Mouse (Mus musculus) adrenal gland, postnatal 4 days (tissue): ENCODE measurements at regions not wholly inside any gene's neighbourhood (a gene's known extent, or its start where the extent isn't known, plus 50 kb on each side); places are given as distances from the start of the nearest gene placed in this dataset. TPM values are rescaled to one million over a fixed set of nuclear protein-coding genes. Genes with fewer than 3 reads are reported as not detected.

Experiments
- DNase-seq, 2 experiments: peaks; one replicate each; pipeline ENCODE4 v3.0.0; 2021 to 2022; ENCODE audit warnings: low spot score in 2 of 2, mixed read lengths in 2 of 2
- microRNA-seq: library from miRNA; unstranded; fragments of <30 nt; microRNA quantifications from one replicate; pipeline ENCODE4 v1.2.0, GENCODE M21; 2021

- no peak for DNase-seq
Measured at GRCm38 (mm10) chr2:169049947-169050346, 94.6 kb upstream of the Zfp64 start.

DNA sequence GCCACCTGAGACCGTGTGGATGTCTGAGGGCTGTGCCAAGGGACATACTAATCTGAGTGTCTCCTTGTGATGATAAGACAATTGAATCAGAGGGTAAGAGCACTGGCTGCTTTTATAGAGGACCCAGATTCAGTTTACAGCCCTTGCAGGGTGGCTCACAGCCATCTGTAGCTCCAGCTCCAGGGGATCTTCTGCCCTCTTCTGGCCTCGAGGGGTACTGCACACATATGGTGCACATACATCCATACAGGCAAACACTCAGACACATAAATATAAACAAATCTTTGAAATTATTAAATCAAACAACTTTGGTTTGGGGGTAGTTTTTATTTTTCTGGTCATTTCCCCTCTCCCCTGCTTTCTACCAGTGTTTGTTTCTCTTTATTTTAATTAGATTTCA, 86.4 kb upstream of the Zfp64 start:
- DNase-seq: no peak

- DNase-seq: no peak
Measured at GRCm38 (mm10) chr2:169037975-169038374, 82.6 kb upstream of the Zfp64 start.

DNA sequence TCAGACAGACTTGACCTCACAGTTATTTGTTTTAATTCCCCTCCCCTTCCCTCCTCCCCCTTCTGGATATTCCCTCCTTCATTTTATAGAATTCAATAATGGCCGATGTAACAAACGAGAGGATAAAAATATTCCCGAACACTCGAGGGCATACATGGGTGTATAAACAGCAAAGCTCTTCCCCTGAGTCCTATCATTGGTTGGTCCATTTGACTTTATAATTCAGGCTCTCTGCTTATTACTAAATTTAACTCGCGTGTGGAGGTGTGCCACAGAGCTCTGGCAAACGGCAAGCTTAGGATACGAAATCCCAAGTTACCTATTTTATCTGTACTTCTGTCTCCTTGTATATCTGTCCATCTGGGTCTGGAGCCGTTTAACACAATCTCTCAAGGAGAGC, 82.1 kb upstream of the Zfp64 start:
- DNase-seq: no peak

DNA sequence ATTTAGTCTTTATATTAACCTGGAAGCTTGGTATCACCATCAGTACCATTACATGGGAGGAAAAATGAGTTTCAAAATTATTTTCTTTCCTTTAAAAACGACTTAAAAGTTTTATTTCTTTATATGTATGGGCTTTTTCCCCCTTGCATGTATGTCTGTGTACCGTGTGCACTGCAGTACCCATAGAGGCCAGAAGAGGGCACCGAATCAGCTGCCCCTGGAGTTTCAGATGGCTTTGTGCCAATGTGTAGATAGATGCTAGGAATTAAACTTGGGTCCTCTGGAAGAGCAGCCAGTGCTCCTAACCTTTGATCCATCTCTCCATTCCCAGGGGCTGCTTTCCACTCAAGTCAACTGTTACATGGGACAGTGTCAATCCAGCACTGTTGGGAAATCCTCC, 79.9 kb upstream of the Zfp64 start:
- DNase-seq: no peak

DNA sequence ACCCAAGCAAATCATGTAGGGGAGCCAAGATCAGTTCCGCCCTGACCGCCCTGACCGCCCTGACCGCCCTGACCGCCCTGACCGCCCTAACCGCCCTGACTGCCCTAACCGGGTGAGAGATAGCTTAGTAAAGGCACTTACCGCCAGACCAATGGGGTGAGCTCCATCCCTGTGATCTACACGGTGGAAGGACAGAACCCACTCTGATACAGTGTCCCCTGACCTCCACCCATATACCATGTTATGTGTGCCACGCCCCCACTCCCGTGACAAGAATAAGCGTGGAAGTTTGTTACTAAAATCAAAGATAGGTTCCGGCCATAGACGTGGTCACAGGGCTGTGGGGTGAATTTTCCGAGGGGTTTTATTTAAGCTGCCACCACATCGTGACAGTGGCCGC, 78.6 kb upstream of the Zfp64 start:
- no peak for DNase-seq

GRCm38 (mm10) chr2:169033181-169033580, 77.8 kb upstream of the Zfp64 start:
- no peak for DNase-seq

DNA sequence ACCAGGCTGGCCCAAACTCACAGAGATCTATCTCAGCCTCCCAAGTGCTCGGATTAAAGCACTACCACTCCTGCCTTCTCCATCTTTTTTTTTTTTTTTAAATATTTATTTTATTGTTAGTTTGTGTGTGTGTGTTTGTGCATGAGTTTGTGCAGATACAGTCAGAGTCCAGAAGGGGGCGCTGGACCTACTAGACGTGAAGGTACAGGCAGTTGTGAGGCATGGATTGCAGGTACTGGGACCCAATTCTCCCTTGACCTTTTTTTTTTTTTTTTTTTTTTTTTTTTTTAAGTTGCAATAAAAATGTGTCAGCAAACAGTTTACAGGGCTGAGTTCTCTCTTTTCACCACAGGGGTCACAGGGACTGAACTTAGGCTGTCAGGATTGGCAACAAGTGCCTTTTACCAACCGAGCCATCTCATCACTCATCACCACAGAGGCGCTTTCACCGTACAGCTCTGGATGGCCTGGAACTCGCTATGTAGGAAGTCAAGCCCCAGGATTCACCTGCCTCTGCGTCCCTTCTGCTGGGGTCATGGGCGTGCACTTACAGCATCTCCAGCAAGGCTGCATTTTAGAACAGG, 73.2 kb upstream of the Zfp64 start:
- DNase-seq: no peak

GRCm38 (mm10) chr2:169019037-169019436, 63.6 kb upstream of the Zfp64 start:
- DNase-seq: no peak

DNA sequence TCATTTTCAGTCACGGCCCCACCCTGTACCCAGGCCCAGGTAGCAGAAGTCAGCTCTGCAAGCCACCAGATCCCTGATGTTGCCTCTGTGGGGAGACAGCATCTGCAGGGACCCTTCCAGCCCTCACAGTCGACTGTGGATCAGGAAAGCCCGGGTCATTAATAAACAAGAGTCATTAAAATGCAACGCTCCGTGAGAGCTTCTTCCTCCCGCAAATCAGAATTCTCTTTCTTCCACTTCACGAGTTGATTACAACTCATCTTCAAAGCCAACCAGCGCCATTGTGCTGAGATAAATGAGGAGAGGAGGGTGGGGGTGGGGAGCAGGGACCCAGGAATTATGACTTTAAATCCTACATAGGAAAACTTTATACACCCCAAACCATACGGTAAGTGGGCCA, 54.9 kb upstream of the Zfp64 start:
- no peak for DNase-seq

GRCm38 (mm10) chr2:169008756-169009155, 53.4 kb upstream of the Zfp64 start:
- DNase-seq: no peak

GRCm38 (mm10) chr2:169008333-169008732, 52.9 kb upstream of the Zfp64 start:
- DNase-seq: no peak

- DNase-seq: no peak
Measured at GRCm38 (mm10) chr2:169006549-169006948, 51.2 kb upstream of the Zfp64 start.

GRCm38 (mm10) chr2:169005810-169006209, 50.4 kb upstream of the Zfp64 start:
- no peak for DNase-seq

Small RNA genes lying in the stretch of these regions (microRNA-seq; reads per million reads assigned to microRNA genes)
- gene Gm26469: not detected
